Mouse (Mus musculus) liver, adult (tissue): Measurements from ENCODE around the gene Eml5.

Source experiments
- GATA4 ChIP-seq: IDR thresholded peaks from 2 replicates; pipeline ENCODE4 v1.6.1; 2014; ENCODE audit warnings: mild to moderate bottlenecking, low read length; ENCODE audit not compliant: insufficient replicate concordance

Eml5 gene

GRCm38 (mm10) chr12:98900881-98901801, at the start of gene Eml5:
Gene Eml5, minus strand, starts transcription at chr12:98901484.
- TF ChIP-seq GATA4: no peak

GRCm38 (mm10) chr12:98932856-98933255, 31.6 kb upstream of the Eml5 start:
- TF ChIP-seq GATA4: no peak

GRCm38 (mm10) chr12:98932441-98932840, 31.2 kb upstream of the Eml5 start:
- TF ChIP-seq GATA4: no peak

GRCm38 (mm10) chr12:98931174-98931573, 29.9 kb upstream of the Eml5 start:
- TF ChIP-seq GATA4: no peak

- no peak for TF ChIP-seq GATA4
These were observed 19.1 kb upstream of the Eml5 start, which contains the start of gene Ttc8 for GRCm38 (mm10) chr12:98920194-98920991. Gene Ttc8, plus strand, starts transcription at chr12:98920574.

- no peak for TF ChIP-seq GATA4
These were observed 8.8 kb upstream of the Eml5 start for GRCm38 (mm10) chr12:98910096-98910495.

- TF ChIP-seq GATA4: no peak
These were observed 4.2 kb upstream of the Eml5 start for GRCm38 (mm10) chr12:98905466-98905865.

GRCm38 (mm10) chr12:98900341-98900880, 873 bp downstream of the Eml5 start:
- no peak for TF ChIP-seq GATA4

- no peak for TF ChIP-seq GATA4
These were observed 1.6 kb downstream of the Eml5 start for GRCm38 (mm10) chr12:98899676-98900075.

- TF ChIP-seq GATA4: no peak
These were observed 4.5 kb downstream of the Eml5 start for GRCm38 (mm10) chr12:98896761-98897160.

- TF ChIP-seq GATA4: no peak
These were observed 16.8 kb downstream of the Eml5 start for GRCm38 (mm10) chr12:98884515-98884914.

GRCm38 (mm10) chr12:98881796-98882195, 19.5 kb downstream of the Eml5 start:
- no peak for TF ChIP-seq GATA4

- no peak for TF ChIP-seq GATA4
These were observed 22.6 kb downstream of the Eml5 start for GRCm38 (mm10) chr12:98878693-98879092.

- no peak for TF ChIP-seq GATA4
These were observed 26.1 kb downstream of the Eml5 start for GRCm38 (mm10) chr12:98875216-98875615.

- no peak for TF ChIP-seq GATA4
These were observed 28.4 kb downstream of the Eml5 start for GRCm38 (mm10) chr12:98872836-98873235.
